Comparison of ENCODE assay signal across 22 mouse cellular contexts in the genomic region with DNA sequence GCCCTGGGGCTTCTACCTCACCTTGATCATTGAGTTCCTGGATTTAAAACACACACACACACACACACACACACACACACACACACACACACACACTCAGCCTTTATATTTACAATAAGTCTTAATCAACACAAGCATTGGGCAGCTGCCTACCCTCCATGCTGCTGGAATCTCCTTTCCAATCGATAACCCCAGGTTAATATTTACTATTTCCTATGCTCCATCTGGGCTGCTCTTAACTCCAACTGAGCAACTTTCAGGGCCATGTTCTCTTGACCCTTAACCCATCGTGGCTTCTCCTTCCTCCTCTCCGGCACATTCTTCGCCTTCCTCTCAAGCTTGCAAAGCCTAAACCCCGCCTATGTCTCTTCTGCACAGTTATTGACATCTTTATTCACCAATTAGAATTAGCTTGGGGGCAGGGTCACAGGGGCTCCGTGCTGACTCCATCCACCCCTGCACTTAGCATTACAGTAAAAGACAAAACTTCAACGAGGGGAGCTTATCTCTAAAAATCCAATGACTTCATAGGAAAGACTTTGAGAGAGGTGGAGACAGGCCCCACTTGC. TPM values are rescaled to one million over a fixed set of nuclear protein-coding genes. Genes with fewer than 3 reads are reported as not detected.
"Had no signal": no experiment of that assay in that cellular context is flagged by ENCODE, and none has a peak within 500 bp of the region (broad histone marks: within the 10 kb centered on the region; RNA-seq: fewer than 3 reads in every experiment).

No protein-coding gene starts in this region.

- H3K9ac ChIP-seq: hindbrain, embryonic 12.5 days; limb, embryonic 13.5 days; neural tube, embryonic 12.5 days had no signal

- H3K4me2 ChIP-seq: hindbrain, embryonic 12.5 days; limb, embryonic 13.5 days; neural tube, embryonic 12.5 days had no signal

- H3K27ac ChIP-seq: hindbrain, embryonic 12.5 days; layer of hippocampus, adult 2 months; limb, embryonic 13.5 days; neural tube, embryonic 12.5 days had no signal

- H3K27me3 ChIP-seq: hindbrain, embryonic 12.5 days; limb, embryonic 13.5 days; neural tube, embryonic 12.5 days had no signal

- ATAC-seq: hindbrain, embryonic 16.5 days; inflammation-experienced regulatory T-cells, adult 6 months; lung, postnatal 0 days had no signal

- H3K4me3 ChIP-seq: hindbrain, embryonic 12.5 days; layer of hippocampus, adult 2 months; limb, embryonic 13.5 days; neural tube, embryonic 12.5 days had no signal

- DNase-seq: kidney, postnatal 10 days; kidney, postnatal 4 days; left cerebral cortex, postnatal 4 days; lung, adult 2 months; midbrain, embryonic 14.5 days; retina, postnatal 1 day; right cerebral cortex, postnatal 14 days; thymus, adult 2 months; thymus, postnatal 4 days had no signal

- H3K4me1 ChIP-seq: hindbrain, embryonic 12.5 days; limb, embryonic 13.5 days; neural tube, embryonic 12.5 days had no signal

- H3K36me3 ChIP-seq: hindbrain, embryonic 12.5 days; limb, embryonic 13.5 days; neural tube, embryonic 12.5 days had no signal

- H3K9me3 ChIP-seq: hindbrain, embryonic 12.5 days; limb, embryonic 13.5 days; neural tube, embryonic 12.5 days had no signal

RNA-seq across cellular contexts. Expression of a gene that starts 51.6 kb away (rescaled TPM):
- total RNA-seq: layer of hippocampus, adult 2 months; layer of hippocampus, postnatal 10 days; left cerebral cortex, adult 18-20 months; left cerebral cortex, postnatal 10 days; left cerebral cortex, postnatal 4 days; megakaryocyte progenitor cell, adult 5-6 weeks; neutrophil, adult 5-6 weeks had no signal
- polyA plus RNA-seq: midbrain, embryonic 14.5 days; testis, adult 2 months had no signal
